Mouse (Mus musculus) liver, embryonic 16.5 days (tissue): ENCODE data around the gene Unc13d. TPM values are rescaled to one million over a fixed set of nuclear protein-coding genes. Genes with fewer than 3 reads are reported as not detected.
A peak's percentile ranks its signal among the peaks of the same experiment; 100 is the strongest.

Source experiments
- ATAC-seq: fragments of 200-750 bp; cut with Nextera tagmentation; 2 replicates; pipeline ENCODE4 v1.8.0; 2017; ENCODE audit warnings: low read depth, mild to moderate bottlenecking, moderate number of reproducible peaks, moderate library complexity
- H3K27ac ChIP-seq: fragments of 300-500 bp; sonication (generic); 2 replicates; pipeline ENCODE4 v1.5.1; 2014; ENCODE audit warnings: mild to moderate bottlenecking, low read length
- H3K27me3 ChIP-seq: fragments of 300-500 bp; sonication (generic); 2 replicates; pipeline ENCODE4 v1.6.1; 2014; ENCODE audit warnings: low read depth, low read length, mixed read lengths; ENCODE audit not compliant: control insufficient read depth, insufficient read depth
- H3K36me3 ChIP-seq: fragments of 300-500 bp; sonication (generic); 2 replicates; pipeline ENCODE4 v1.6.1; 2014; ENCODE audit warnings: mild to moderate bottlenecking; ENCODE audit not compliant: control insufficient read depth, insufficient read depth
- H3K4me1 ChIP-seq: fragments of 300-500 bp; sonication (generic); 2 replicates; pipeline ENCODE4 v1.6.1; 2014; ENCODE audit warnings: low read depth, low read length, mixed read lengths; ENCODE audit not compliant: control insufficient read depth
- H3K4me2 ChIP-seq: fragments of 300-500 bp; sonication (generic); 2 replicates; pipeline ENCODE4 v1.6.1; 2014; ENCODE audit warnings: low read depth, low read length, mixed read lengths
- H3K4me3 ChIP-seq: fragments of 300-500 bp; sonication (generic); 2 replicates; pipeline ENCODE4 v1.5.1; 2014; ENCODE audit warnings: low read depth, mild to moderate bottlenecking, low read length
- H3K9ac ChIP-seq: fragments of 300-500 bp; sonication (generic); 2 replicates; pipeline ENCODE4 v1.6.1; 2014; ENCODE audit warnings: low read depth, low read length
- H3K9me3 ChIP-seq: fragments of 300-500 bp; sonication (generic); replicated peaks from 2 replicates; pipeline ENCODE4 v1.6.1; 2016; ENCODE audit warnings: low read length; ENCODE audit not compliant: control insufficient read depth
- WGBS: fragments of 180-500 bp; shearing (Covaris S2); extraction: QIAGEN DNeasy Blood & Tissue Kit; methylation state at CpG from one replicate; pipeline ENCODE4 v1.1.7; 2014; ENCODE audit not compliant: insufficient replicate concordance; 5-methylcytosine and 5-hydroxymethylcytosine counted together
- polyA plus RNA-seq: library from polyadenylated mRNA; unstranded; fragments of >200 nt; fragmentation: Nextera tagmentation; extraction: Ambion mirVana; gene quantifications from 2 replicates; pipeline ENCODE4 v1.2.1, GENCODE M21; 2015

Gene Unc13d
- polyA plus RNA-seq, 1 experiment from 2014 or later = 17.8 TPM

DNA sequence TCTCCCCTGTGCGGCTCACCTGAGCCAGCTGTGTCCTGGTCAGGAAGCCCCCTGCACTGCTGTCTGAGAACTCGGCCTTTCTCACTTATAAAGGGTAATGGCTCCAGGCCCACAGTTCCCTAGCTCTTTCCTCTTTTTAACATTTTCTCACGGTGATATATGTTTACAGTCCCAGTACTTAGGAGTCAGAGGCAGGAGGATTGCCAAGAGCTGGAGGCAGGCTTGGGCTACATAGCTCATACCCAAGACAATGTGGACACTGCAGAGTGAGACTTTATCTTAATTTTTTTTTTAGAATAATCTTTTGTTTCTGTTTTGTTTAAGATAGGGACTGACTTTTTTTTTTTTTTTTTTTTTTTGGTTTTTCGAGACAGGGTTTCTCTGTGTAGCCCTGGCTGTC lies 24.7 kb upstream of the Unc13d start:
- Histone ChIP-seq H3K27ac (peak overlapping the region; percentile 75), H3K4me2 (no peak overlapping the region), H3K36me3 (no peaks in the 10 kb centered on the region), H3K4me1 (peaks cover 62% of the 10 kb centered on the region), H3K9ac (no peak overlapping the region; the same call in 1 of the 2 replicates), H3K4me3 (no peak overlapping the region), H3K9me3 (no peaks in the 10 kb centered on the region), H3K27me3 (peaks cover 4% of the 10 kb centered on the region)
- no peak for ATAC-seq
- WGBS = 40% methylated on average over 3 of the region's 4 CpGs

DNA sequence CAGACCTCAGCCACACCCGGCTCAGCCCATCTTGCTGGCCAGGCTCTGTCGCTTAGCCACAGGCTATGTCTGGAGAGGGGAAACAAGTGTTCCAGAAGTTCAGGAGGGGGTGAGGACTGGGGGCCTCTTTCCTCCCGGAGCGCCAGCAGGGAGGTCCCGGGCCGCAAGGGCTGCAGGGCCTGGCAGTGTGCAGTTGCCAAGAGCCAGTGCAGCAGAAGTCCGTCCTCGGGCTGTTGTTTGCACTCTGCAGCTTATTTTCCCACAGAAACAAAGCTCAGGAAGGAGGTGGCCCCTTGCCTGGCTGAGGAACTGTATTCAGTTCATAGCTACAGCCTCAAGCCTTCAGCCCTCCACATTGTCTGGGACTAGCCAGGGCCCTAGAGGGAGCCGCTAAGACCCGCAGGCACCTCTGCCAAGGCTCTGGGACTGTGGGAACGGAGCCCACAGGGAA lies 24.2 kb upstream of the Unc13d start:
- no peaks in the 10 kb centered on the region for H3K9me3 ChIP-seq
- 32% methylated on average over 11 of the region's 11 CpGs for WGBS
- H3K4me2 ChIP-seq = peak overlapping the region; percentile 15; the same call in 1 of the 2 replicates
- ATAC-seq = no peak
- H3K36me3 ChIP-seq = no peaks in the 10 kb centered on the region
- peaks cover 61% of the 10 kb centered on the region for H3K4me1 ChIP-seq
- H3K27ac ChIP-seq = peak overlapping the region; percentile 75
- no peak overlapping the region for H3K4me3 ChIP-seq
- H3K9ac ChIP-seq = peak overlapping the region; percentile 37
- no peaks in the 10 kb centered on the region; the same call in none of the 2 replicates for H3K27me3 ChIP-seq

DNA sequence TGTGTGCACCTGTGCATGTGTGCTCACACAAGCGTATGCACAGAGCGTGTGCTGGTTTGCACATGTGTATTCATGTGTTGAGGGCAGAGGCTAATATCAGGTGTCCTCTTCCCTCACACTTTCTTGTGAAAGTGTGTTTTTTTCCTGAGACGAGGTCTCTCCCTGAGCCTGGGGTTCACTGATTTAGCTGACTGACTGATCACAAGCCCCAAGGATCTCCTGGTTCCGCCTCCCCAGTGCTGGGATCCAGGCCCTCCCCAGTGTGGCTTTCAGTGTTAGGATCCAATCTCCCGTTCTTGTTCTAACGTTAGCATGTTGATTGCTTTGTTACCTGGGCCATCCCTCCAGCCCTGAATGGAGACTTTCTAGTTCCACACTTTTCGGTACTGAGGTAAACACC lies 23.1 kb upstream of the Unc13d start:
- no peak overlapping the region for H3K4me2 ChIP-seq
- no peaks in the 10 kb centered on the region for H3K27me3 ChIP-seq
- H3K4me1 ChIP-seq = peaks cover 50% of the 10 kb centered on the region
- no peaks in the 10 kb centered on the region; the same call in 1 of the 2 replicates for H3K9me3 ChIP-seq
- no peaks in the 10 kb centered on the region for H3K36me3 ChIP-seq
- WGBS = 73% methylated on average over 7 of the region's 7 CpGs
- H3K27ac ChIP-seq = no peak overlapping the region
- ATAC-seq = no peak
- no peak overlapping the region for H3K4me3 ChIP-seq
- no peak overlapping the region for H3K9ac ChIP-seq

DNA sequence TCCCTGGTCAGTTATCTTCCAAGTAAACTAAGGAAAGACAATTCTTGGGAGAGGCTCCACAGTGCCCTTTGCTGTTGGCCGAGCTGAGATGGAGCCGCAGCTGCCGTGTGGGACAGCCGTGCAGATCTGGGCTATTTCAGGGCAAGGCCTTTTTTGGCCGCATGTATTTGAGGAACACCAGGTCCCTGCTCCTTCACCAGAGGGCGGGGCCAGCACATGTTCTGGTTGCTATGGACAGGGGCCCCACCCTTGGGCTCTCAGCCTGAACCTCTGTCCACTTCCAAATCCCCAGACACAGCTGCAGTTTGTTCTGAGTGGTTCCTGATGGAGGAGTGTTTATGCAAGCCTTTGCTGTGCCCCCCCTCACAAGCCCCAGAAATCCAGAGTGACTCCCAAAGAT lies 22.6 kb upstream of the Unc13d start:
- ATAC-seq = no peak
- Histone ChIP-seq H3K4me2 (no peak overlapping the region), H3K4me3 (no peak overlapping the region), H3K36me3 (no peaks in the 10 kb centered on the region), H3K9me3 (no peaks in the 10 kb centered on the region; the same call in 1 of the 2 replicates), H3K4me1 (peaks cover 47% of the 10 kb centered on the region), H3K27ac (no peak overlapping the region), H3K9ac (no peak overlapping the region), H3K27me3 (no peaks in the 10 kb centered on the region)
- 45% methylated on average over 6 of the region's 6 CpGs for WGBS

DNA sequence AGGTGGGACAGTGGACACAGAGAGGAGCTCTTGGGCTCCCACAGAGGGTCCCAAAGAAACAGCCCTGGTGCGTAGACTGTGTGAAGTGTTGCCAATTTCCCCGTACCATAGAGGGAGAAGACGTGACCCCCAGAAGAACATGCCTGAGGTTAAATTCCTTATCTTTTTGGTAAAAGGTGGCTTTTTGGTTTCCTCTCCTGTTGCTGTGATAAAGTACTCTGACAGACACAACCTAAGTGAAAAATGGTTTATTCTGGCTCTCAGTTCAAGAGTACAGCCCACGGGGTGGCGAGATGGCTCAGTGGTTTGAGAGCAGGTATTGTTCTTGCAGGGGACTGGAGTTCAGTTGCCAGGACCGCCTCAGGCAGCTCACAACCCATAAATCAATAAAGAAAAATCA lies 21.7 kb upstream of the Unc13d start:
- H3K9ac ChIP-seq = no peak overlapping the region
- no peak overlapping the region for H3K4me3 ChIP-seq
- H3K27me3 ChIP-seq = no peaks in the 10 kb centered on the region
- ATAC-seq = no peak
- no peaks in the 10 kb centered on the region for H3K36me3 ChIP-seq
- H3K4me1 ChIP-seq = peaks cover 45% of the 10 kb centered on the region
- H3K4me2 ChIP-seq = peak overlapping the region; percentile 21; the same call in 1 of the 2 replicates
- WGBS = 24% methylated on average over 6 of the region's 6 CpGs
- no peaks in the 10 kb centered on the region; the same call in 1 of the 2 replicates for H3K9me3 ChIP-seq
- peak overlapping the region; percentile 23; the same call in 1 of the 2 replicates for H3K27ac ChIP-seq

DNA sequence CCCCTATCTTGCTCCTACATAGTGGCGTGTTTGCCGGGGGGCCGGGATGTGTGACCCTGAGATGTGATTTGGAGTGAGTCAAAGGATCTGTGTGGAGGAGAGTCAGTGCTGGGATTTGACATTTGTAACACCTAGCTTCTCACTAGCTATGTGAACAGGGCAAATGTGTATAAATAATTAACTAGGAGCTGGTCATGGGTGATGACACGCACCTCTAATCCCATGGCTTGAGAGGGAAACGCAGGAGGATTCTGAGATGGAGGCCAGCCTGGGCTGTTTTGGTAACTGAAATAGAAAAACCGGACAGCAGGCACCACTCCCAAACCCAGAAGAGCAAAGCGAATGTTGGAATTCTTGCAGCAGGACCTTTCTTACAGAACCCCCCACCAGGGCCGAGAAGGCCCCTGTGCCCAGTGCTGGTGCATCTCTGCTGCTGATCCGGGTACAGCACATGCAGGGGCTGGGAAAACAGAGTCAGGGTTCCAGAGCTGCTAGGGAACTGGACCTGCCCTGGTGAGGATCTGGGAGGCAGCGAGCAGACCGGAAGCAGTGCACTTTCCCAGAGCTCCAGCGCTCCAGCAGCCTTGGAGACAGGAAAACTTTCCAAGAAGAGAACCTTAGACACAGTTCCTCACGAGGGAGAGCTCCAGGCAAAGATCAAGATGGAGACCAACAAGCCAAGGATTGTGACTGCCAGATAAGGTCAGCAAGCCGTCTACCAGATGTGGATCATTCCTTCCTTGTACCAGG lies 21.1 kb upstream of the Unc13d start:
- peak overlapping the region; percentile 28 for H3K27ac ChIP-seq
- no peaks in the 10 kb centered on the region for H3K27me3 ChIP-seq
- 60% methylated on average over 14 of the region's 14 CpGs for WGBS
- H3K4me3 ChIP-seq = no peak overlapping the region
- peaks cover 42% of the 10 kb centered on the region for H3K4me1 ChIP-seq
- H3K36me3 ChIP-seq = no peaks in the 10 kb centered on the region
- H3K4me2 ChIP-seq = peak overlapping the region; percentile 21; the same call in 1 of the 2 replicates
- H3K9ac ChIP-seq = no peak overlapping the region
- H3K9me3 ChIP-seq = no peaks in the 10 kb centered on the region; the same call in 1 of the 2 replicates
- ATAC-seq = peak; percentile 58; the same call in 1 of the 2 replicates

DNA sequence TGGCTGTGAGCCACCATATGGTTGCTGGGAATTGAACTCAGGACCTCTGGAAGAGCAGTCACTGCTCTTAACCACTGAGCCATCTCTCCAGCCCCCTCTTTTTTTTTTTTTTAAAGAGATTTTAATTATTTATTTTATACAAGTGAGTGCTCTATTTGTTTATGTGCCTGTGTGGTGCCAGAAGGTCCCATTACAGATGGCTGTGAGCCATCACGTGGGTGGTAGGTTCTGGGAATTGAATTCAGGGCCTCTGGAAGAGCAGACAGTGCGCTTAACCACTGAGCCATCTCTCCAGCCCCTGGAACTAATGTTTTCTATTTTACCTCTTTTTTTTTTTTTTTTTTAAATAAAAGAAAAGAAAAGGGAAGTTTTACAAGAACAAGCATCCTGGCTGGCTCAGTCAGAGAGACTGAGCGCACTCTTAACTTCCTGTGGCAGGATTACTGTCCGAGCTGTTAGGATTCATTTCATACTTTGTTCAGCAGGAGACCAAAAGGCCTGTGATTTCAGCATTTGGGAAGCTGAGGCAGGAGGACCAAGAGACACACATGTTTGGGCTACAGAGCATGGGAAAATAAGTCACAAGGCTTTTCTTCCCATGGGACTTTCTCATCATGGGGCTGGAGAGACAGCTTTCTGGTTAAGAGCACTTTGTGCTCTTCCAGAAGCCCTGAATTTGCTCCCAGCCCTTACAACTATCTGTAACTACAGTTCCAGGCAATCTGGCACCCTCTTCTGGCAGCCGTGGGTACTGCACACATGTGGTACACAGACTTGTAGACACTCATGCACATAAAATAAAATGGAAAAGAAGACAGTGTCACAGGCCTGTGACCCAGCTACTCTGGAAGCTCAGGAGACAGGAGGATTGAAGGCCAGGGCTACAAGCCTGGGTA lies 18.7 kb upstream of the Unc13d start:
- Histone ChIP-seq H3K9me3 (no peaks in the 10 kb centered on the region; the same call in 1 of the 2 replicates), H3K4me2 (no peak overlapping the region), H3K36me3 (no peaks in the 10 kb centered on the region), H3K27me3 (no peaks in the 10 kb centered on the region), H3K4me1 (peaks cover 31% of the 10 kb centered on the region), H3K4me3 (no peak overlapping the region), H3K27ac (no peak overlapping the region), H3K9ac (no peak overlapping the region)
- ATAC-seq = no peak
- 68% methylated on average over 5 of the region's 5 CpGs for WGBS

DNA sequence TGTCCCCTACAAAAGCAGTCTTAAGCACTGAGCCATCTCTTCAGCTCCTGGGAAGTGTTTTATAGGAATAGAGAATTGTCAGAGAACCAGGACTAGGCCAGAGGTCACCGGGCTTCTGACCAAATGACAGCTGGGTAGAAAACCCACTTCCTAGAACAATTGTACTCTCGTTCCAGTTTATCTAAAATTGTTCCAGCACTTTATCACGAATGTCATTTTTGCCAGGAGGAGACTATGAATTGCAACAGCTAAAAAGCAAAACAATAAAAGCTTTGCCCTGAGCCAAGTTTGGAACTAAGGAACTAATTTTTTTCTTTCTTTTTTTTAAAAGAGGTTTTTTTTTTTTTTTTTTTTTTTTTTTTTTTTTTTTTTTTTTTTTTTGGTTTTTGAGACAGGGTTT lies 17.8 kb upstream of the Unc13d start:
- H3K36me3 ChIP-seq = no peaks in the 10 kb centered on the region
- ATAC-seq = no peak
- H3K4me1 ChIP-seq = peaks cover 25% of the 10 kb centered on the region
- WGBS = 14% methylated on average over 3 of the region's 3 CpGs
- no peak overlapping the region for H3K4me3 ChIP-seq
- no peaks in the 10 kb centered on the region; the same call in 1 of the 2 replicates for H3K9me3 ChIP-seq
- no peaks in the 10 kb centered on the region for H3K27me3 ChIP-seq
- H3K9ac ChIP-seq = no peak overlapping the region
- H3K4me2 ChIP-seq = no peak overlapping the region
- no peak overlapping the region for H3K27ac ChIP-seq
